Mouse (Mus musculus): ENCODE measurements at regions not wholly inside any gene's neighbourhood (a gene's known extent, or its start where the extent isn't known, plus 50 kb on each side); places are given as distances from the start of the nearest gene placed in this dataset.

DNA sequence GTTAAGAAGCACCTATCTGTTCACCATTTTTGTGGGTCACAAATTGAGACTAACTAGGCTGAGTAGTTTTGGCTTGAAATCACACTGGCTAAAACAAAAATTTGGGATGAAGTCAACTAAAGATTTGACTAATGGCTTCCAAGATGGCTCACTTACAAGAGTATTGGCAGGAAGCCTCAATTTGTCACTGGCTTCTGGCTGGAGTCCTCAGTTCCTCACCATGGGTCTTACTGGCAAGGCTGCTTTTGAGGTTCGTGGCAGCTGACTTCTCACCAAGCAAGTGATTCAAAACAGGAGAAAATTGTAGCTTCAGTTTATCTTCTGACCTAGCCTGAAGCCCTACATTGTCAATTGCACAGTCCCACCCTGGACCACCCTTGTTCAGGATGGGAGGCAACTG lies 250.0 kb upstream of the Nbea start:
- in situ Hi-C loops (cut with MboI; ENCODE audit: low pct_unique_long_range_greater_than_20kb) = no loop called here
- no peak for TF ChIP-seq CTCF (IDR thresholded peaks at IDR 0.05)
- ChIA-PET POLR2A (no interaction called here), CTCF (interaction anchor here (0.9 to 2.2 kb wide), 2 partner anchors 11 to 15 kb away, joined by 3 to 6 read pairs; no protein-coding TSS in a partner anchor)
- DNase-seq (ENCODE audit: low read depth, low spot score) (no peak), ATAC-seq (no peak)
- H3K27me3 ChIP-seq = no peaks in the 10 kb centered on the region

- DNase-seq (ENCODE audit: low read depth, low spot score) = no peak
- ATAC-seq = no peak
- ChIA-PET POLR2A (interaction anchor here (1.0 kb wide), 1 partner anchor 8 kb away, joined by 3 read pairs; no protein-coding TSS in a partner anchor), CTCF (interaction anchor here (0.9 to 1.6 kb wide), 5 partner anchors 9 to 121 kb away, joined by 3 read pairs; no protein-coding TSS in a partner anchor)
- in situ Hi-C loops (cut with MboI; ENCODE audit: low pct_unique_long_range_greater_than_20kb) = no loop called here
- H3K27me3 ChIP-seq = no peaks in the 10 kb centered on the region
- TF ChIP-seq CTCF (IDR thresholded peaks at IDR 0.05) = no peak
Measured at GRCm38 (mm10) chr3:56427201-56427600, 243.7 kb upstream of the Nbea start.

DNA sequence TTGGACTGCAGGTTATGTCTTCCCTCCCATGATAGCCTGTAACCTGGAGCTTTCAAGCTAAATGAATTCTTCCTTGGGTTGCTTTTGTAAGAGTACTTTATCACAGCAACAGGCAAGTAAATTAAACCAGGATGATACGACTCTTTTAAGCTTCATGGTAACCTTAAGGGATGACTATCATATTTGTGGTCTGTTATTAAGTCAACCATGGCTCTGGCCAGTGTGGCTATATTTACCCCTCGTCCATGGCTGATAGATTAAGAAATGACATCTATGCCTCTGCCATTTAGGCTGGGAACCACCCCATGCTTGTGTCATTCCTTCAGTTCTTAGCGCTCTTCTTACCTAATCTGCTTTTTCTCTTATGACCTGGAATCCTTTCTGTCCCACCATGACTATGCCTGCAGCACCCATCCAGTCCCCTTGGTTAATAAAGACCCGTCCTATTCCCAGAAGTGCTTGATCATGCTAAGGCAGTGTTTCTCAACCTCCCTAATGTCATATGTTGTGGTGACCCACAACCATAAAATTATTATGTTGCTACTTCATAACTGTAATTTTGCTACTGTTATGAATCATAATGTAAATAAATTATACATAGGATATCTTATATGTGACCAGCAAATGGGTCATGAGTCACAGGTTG lies 214.5 kb upstream of the Nbea start:
- POLR2A ChIA-PET = no interaction called here
- ATAC-seq (peak; percentile 97), DNase-seq (ENCODE audit: low read depth, low spot score) (peak; percentile 34)
- H3K27me3 ChIP-seq = no peaks in the 10 kb centered on the region
- in situ Hi-C loops (cut with MboI; ENCODE audit: low pct_unique_long_range_greater_than_20kb) = no loop called here
- CTCF ChIA-PET = no interaction called here
- no peak for TF ChIP-seq CTCF (IDR thresholded peaks at IDR 0.05)

GRCm38 (mm10) chr3:56393134-56393533 lies 209.6 kb upstream of the Nbea start:
- no peak for DNase-seq (ENCODE audit: low read depth, low spot score)
- POLR2A ChIA-PET = no interaction called here
- no peaks in the 10 kb centered on the region for H3K27me3 ChIP-seq
- TF ChIP-seq CTCF (IDR thresholded peaks at IDR 0.05) = no peak
- no peak for ATAC-seq
- CTCF ChIA-PET = no interaction called here
- in situ Hi-C loops (cut with MboI; ENCODE audit: low pct_unique_long_range_greater_than_20kb) = no loop called here

- ChIA-PET POLR2A (no interaction called here), CTCF (interaction anchor here (0.8 to 1.9 kb wide), 3 partner anchors 11 to 14 kb away, joined by 3 to 4 read pairs (median 4); no protein-coding TSS in a partner anchor)
- in situ Hi-C loops (cut with MboI; ENCODE audit: low pct_unique_long_range_greater_than_20kb) = no loop called here
- DNase-seq (ENCODE audit: low read depth, low spot score) (no peak), ATAC-seq (no peak)
- no peaks in the 10 kb centered on the region for H3K27me3 ChIP-seq
- TF ChIP-seq CTCF (IDR thresholded peaks at IDR 0.05) = no peak
Measured at GRCm38 (mm10) chr3:56380316-56380715, 196.8 kb upstream of the Nbea start.

DNA sequence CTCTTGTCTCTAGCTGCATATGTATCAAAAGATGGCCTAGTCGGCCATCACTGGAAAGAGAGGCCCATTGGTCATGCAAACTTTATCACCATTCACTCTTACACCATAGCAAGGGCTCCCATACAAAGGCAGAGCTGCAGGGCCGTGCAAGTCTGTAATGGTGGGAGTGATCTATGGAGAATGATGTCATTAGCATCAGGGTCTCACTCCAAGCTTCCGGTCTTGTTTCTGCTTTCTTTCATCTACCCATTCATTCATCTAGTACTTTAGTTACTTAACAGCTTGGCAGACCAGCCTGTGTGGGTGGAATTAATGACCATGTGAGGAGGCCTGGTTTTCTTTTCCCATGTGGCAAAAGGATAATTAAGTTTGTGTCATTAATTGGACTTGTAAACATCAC lies 196.0 kb upstream of the Nbea start:
- TF ChIP-seq CTCF (IDR thresholded peaks at IDR 0.05) = no peak
- in situ Hi-C loops (cut with MboI; ENCODE audit: low pct_unique_long_range_greater_than_20kb) = no loop called here
- DNase-seq (ENCODE audit: low read depth, low spot score) = no peak
- POLR2A ChIA-PET = interaction anchor here (0.7 kb wide), 1 partner anchor 422 kb away, joined by 3 read pairs; no protein-coding TSS in a partner anchor
- ATAC-seq = no peak
- H3K27me3 ChIP-seq = no peaks in the 10 kb centered on the region
- CTCF ChIA-PET = interaction anchor here (1.3 to 1.9 kb wide), 2 partner anchors 13 kb away, joined by 4 read pairs; no protein-coding TSS in a partner anchor

DNA sequence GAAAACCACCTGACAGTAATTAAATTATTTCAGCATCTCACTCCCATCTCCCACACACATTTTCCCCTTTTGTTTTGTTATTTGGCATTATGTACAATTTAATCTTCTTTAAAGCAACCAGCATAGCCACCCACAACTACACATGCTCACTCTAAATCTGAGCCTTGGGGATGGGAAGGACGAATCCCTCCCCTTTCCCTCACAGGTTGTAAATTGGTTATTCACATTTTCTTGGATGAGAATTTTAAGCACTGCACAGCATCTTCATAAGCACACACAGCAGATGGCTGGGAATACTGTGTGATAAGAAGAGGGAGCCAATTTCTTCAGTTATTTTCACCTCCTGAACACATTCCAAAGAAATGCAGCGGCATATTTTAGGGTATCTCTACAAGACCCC lies 179.0 kb upstream of the Nbea start:
- no peak for TF ChIP-seq CTCF (IDR thresholded peaks at IDR 0.05)
- CTCF ChIA-PET = no interaction called here
- POLR2A ChIA-PET = no interaction called here
- H3K27me3 ChIP-seq = no peaks in the 10 kb centered on the region
- ATAC-seq = no peak
- no peak for DNase-seq (ENCODE audit: low read depth, low spot score)
- in situ Hi-C loops (cut with MboI; ENCODE audit: low pct_unique_long_range_greater_than_20kb) = no loop called here

- ChIA-PET CTCF (no interaction called here), POLR2A (no interaction called here)
- no peaks in the 10 kb centered on the region for H3K27me3 ChIP-seq
- TF ChIP-seq CTCF (IDR thresholded peaks at IDR 0.05) = no peak
- in situ Hi-C loops (cut with MboI; ENCODE audit: low pct_unique_long_range_greater_than_20kb) = no loop called here
- DNase-seq (ENCODE audit: low read depth, low spot score) (no peak), ATAC-seq (no peak)
Measured at GRCm38 (mm10) chr3:56357035-56357701, 173.7 kb upstream of the Nbea start.

DNA sequence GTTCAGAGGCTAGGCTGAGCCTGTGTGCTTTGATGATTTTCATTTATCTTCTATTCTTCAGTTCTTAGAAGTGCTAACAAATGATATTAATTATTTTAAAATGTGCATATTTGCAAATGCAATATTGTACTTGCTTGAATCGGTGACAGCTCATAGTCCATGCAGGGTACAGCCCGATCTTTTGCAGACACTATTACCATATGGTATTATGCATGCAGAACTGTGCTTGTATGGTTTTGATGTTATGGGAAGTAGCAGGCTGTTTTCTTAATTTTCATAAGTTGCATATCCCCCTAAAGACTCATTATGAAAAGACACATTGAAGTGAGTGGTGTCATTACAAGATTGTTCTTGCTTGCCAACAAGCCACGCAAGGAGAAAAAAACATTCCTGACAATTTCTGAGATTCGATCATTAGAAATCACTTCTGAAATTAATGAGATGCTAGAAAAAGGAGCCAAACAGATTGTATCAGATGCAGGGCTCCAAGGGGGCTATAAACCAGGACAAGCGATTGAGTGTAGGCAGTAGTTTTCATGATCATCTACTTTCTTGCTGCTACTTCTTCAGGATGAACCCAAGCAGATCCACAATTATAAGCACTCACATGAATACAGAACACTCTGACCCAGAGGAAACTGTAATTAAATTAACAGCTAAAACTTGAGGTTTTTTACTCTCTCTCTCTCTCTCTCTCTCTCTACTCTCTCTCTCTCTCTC lies 172.8 kb upstream of the Nbea start:
- CTCF ChIA-PET = no interaction called here
- no peak for DNase-seq (ENCODE audit: low read depth, low spot score)
- POLR2A ChIA-PET = interaction anchor here (0.7 kb wide), 1 partner anchor 325 kb away, joined by 6 read pairs; no protein-coding TSS in a partner anchor
- ATAC-seq = no peak
- in situ Hi-C loops (cut with MboI; ENCODE audit: low pct_unique_long_range_greater_than_20kb) = no loop called here
- H3K27me3 ChIP-seq = no peaks in the 10 kb centered on the region
- TF ChIP-seq CTCF (IDR thresholded peaks at IDR 0.05) = no peak
